Mouse (Mus musculus) embryonic stem cell, embryonic (primary cell): Measurements from ENCODE around the gene Senp6.

Experiments
- CTCF ChIA-PET, 4 experiments: fragments of 300-600 bp in 2 of 4; fragments of 350-600 bp in 2 of 4; sonication (Branson Sonifier 250); formaldehyde crosslinking; loops; one replicate each; lab custom pipeline; 2022; ENCODE audit warnings: inconsistent platforms in 2 of 4; lab: Charles Lee
- POLR2A ChIA-PET, 4 experiments: fragments of 300-600 bp in 2 of 4; fragments of 350-600 bp in 2 of 4; sonication (Branson Sonifier 250); formaldehyde crosslinking; loops; one replicate each; lab custom pipeline; 2022; ENCODE audit warnings: antibody characterized with exemption in 4 of 4, inconsistent platforms in 1 of 4; lab: Charles Lee

The Senp6 gene

GRCm38 (mm10) chr9:80185737-80186136, 119.0 kb downstream of the Senp6 start:
- ChIA-PET POLR2A (interaction anchor here in 1 of 4 experiments (0.8 kb wide), 1 partner anchor 20 kb away, joined by 3 read pairs; no protein-coding TSS in a partner anchor), CTCF (no interaction called here)

- ChIA-PET CTCF (no interaction called here), POLR2A (no interaction called here)
These were observed 120.0 kb downstream of the Senp6 start for GRCm38 (mm10) chr9:80186693-80187092.

- POLR2A ChIA-PET: interaction anchor here in 2 of 4 experiments (0.8 to 1.4 kb wide), 2 partner anchors 14 to 23 kb away, joined by 3 read pairs; no protein-coding TSS in a partner anchor
- CTCF ChIA-PET: no interaction called here
These were observed 121.7 kb downstream of the Senp6 start for GRCm38 (mm10) chr9:80188324-80188893.

- ChIA-PET POLR2A (interaction anchor here in 1 of 4 experiments (0.7 to 1.8 kb wide), 2 partner anchors 11 to 26 kb away, joined by 4 read pairs; partner anchors contain the start of gene Myo6), CTCF (no interaction called here)
These were observed 124.5 kb downstream of the Senp6 start for GRCm38 (mm10) chr9:80191240-80191639.

- CTCF ChIA-PET: no interaction called here
- POLR2A ChIA-PET: interaction anchor here in 1 of 4 experiments (1.2 to 1.3 kb wide), 2 partner anchors 10 to 12 kb away, joined by 3 to 4 read pairs; no protein-coding TSS in a partner anchor
These were observed 125.6 kb downstream of the Senp6 start for GRCm38 (mm10) chr9:80192324-80192723.

- CTCF ChIA-PET: no interaction called here
- POLR2A ChIA-PET: no interaction called here
These were observed 127.7 kb downstream of the Senp6 start for GRCm38 (mm10) chr9:80194446-80194845.
